Mouse (Mus musculus) left cerebral cortex, postnatal 10 days (tissue): Measurements from ENCODE around the gene Tspan32. TPM values are rescaled to one million over a fixed set of nuclear protein-coding genes. Genes with fewer than 3 reads are reported as not detected.

ENCODE experiments used
- DNase-seq, 2 experiments: peaks; one replicate each; pipeline ENCODE4 v3.0.0; 2021 to 2022; ENCODE audit warnings: low spot score in 2 of 2, mixed read lengths in 1 of 2; ENCODE audit errors: extremely low spot score in 1 of 2
- intact Hi-C: fragments of 180-260 bp; cut with DNase I; formaldehyde crosslinking; loops from one replicate; pipeline ENCODE4 v1.15.1; 2025
- total RNA-seq, 2 experiments: library from RNA; stranded (reverse); gene quantifications; 2 replicates each; pipeline ENCODE4 v1.2.3; 2021

Tspan32 gene
- total RNA-seq, 2 experiments from 2014 or later, result 0.26 to 0.32 TPM

DNA sequence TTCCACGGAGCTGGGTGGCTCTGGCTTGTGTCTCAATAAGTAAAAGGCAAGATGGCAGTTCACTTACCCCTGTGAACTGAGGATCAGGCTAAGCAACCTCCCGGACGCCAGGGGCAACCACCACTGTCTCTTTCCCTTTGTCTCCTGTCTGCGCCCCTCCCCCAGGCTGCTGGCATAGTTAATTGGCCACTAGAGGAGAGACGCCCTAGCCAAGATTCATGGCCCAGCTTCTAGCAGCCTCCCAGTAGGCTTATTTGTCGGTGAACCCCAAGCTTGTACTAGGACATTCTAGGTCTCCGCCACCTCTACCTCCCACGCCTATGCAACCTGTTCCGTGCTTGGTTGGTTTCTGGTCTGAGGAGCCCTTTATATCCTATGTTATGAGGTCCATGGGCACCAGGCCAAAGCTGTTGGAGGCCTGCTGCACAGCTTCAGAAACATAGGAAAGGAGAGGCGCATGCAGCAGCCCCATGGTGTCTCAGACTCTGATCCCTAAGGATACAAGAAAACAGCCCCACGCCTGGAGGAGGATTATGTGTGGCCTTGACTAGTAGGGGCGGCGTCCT is 63.6 kb downstream of the Tspan32 start:
- DNase-seq, result peak in 1 of 2 experiments; percentile 81

DNA sequence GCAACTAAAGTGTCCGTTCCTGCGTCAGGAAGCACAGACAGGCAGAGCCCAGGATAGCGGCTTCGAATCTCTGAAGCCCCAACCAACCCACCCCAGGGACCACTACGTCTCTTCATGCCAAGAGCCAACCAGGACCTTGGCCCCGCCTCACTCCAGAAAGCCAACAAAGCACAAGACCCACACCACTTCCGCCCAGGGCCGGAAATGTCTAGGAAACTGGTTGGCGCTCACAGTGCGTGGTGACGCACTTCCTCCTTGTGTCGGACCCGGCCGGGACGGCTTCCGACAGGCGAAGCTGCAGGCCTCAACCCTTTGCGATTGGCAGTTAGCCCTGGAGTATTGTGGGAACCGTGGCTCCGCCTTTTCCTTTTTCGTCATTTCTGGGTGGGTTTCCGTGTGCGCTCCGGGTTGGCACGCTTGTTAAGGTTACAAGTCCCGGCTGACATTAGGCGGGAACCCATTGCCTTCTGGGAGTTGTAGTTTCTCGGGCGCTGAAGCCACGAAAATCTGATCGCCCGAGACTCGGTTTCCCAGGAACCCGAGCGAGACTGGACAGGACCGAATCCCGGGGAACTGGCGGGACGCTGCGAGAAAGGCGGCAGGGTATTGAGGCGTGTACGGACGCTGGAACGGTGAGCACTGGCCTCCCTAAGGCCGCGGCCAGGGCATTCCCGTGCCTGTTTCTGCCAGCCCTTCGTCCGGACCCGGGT is 64.2 kb downstream of the Tspan32 start, which contains the start of gene Tssc4:
Gene Tssc4 (plus strand): TSS at position 368 of the 710 bp plus-strand sequence.
- intact Hi-C loops, result no loop called here
- peak; percentile 99 for DNase-seq

More for the DNA sequence above, 63.6 kb downstream of the Tspan32 start:
- intact Hi-C loops, result no loop called here

Other genes with a start within 250 kb of the Tspan32 start
- 1 to 10 TPM; 1.5 to 1.8 TPM for gene Th, start 73.9 kb upstream of the Tspan32 start, total RNA-seq
- under 1 TPM; 0.43 to 0.58 TPM for gene Ascl2, start 35.8 kb upstream of the Tspan32 start, total RNA-seq
- gene Cd81, start 47.7 kb downstream of the Tspan32 start, total RNA-seq, result 100 to 1,000 TPM; 344 to 359 TPM
- gene Tssc4, start 64.2 kb downstream of the Tspan32 start, total RNA-seq, result 10 to 100 TPM; 43.9 to 45.2 TPM
- gene Trpm5, start 89.6 kb downstream of the Tspan32 start, total RNA-seq, result under 1 TPM; 0.21 to 0.26 TPM
- 1 to 10 TPM; 1.4 to 2.1 TPM for gene Kcnq1, start 101.3 kb downstream of the Tspan32 start, total RNA-seq